Mouse (Mus musculus): Measurements from ENCODE around the gene Fam49a. TPM values are rescaled to one million over a fixed set of nuclear protein-coding genes. Genes with fewer than 3 reads are reported as not detected.

The Fam49a gene
- polyA plus RNA-seq (2014; fragmentation: Nextera tagmentation; extraction: Ambion mirVana): 14.4 and 18.2 TPM in 2 replicates

DNA sequence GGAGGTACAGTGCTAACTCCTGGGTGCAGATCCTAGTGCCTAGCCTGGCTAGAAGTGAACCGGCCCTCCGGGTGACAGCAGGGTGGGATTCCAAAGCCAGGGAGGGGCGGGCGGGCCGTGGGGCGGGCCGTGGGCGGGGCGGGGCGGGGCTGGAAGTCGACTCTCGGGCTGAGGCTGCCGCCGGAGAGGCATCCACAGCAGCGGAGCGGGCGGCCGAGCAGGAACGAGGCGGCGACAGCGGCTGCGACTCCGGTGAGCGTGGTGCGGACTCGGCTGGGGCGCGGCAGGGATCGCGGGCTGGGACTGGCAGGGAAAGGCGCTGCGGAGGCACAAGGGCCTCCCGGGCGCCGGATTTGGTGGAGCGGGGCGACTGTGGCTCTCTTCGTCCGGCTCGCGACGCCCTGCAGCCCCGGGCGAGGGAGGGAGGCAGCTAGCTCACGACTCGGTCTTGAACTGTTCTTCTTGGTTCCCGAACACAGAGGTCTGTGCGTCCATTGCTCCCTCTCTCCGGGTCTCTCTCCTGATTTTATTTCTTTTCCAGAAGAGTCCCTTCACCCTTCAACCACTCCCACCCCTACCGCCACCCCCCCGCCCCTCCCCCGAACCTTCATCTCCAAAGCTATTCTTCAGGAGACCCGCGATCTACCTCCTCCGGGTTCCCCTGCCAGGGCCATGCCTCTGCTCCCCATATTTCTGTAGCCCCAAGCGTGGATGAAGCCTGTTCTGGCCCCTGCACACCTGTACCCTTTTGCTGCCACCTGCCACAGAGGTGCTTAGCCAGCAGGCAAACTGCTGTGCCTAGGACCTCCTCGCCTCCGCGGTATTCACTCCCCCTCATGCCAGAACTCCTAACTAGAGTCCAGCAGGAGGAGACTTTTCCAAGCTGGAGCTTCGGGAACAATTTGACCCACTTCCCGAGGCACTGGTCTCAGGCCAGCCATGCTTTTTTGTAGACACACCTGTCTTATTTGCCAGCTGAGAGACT, at the start of gene Fam49a:
TSS of gene Fam49a (plus strand) at position 153 of the 985 bp plus-strand sequence.
- Histone ChIP-seq H3K9ac (ENCODE audit: low read length) (peak within 1 kb of the TSS; percentile 79), H3K27ac (ENCODE audit: low read depth, low read length) (no peak within 1 kb of the TSS), H3K4me2 (peak within 1 kb of the TSS; percentile 83), H3K36me3 (ENCODE audit: control insufficient read depth, insufficient read depth, low read length) (no peaks in the 10 kb centered on the region), H3K4me1 (ENCODE audit: control insufficient read depth, insufficient read depth, low read length) (peaks cover 17% of the 10 kb centered on the region), H3K4me3 (ENCODE audit: low read depth, low read length) (peak within 1 kb of the TSS; percentile 61), H3K9me3 (ENCODE audit: control insufficient read depth, low read length) (no peaks in the 10 kb centered on the region), H3K27me3 (ENCODE audit: control insufficient read depth, insufficient read depth, low read length) (no peaks in the 10 kb centered on the region)
- under 1% methylated on average over 55 of the region's 62 CpGs for WGBS
- DNase-seq (ENCODE audit: low spot score, missing footprints) (peak; percentile 97), ATAC-seq (ENCODE audit: low FRiP score) (peak; percentile 92)

DNA sequence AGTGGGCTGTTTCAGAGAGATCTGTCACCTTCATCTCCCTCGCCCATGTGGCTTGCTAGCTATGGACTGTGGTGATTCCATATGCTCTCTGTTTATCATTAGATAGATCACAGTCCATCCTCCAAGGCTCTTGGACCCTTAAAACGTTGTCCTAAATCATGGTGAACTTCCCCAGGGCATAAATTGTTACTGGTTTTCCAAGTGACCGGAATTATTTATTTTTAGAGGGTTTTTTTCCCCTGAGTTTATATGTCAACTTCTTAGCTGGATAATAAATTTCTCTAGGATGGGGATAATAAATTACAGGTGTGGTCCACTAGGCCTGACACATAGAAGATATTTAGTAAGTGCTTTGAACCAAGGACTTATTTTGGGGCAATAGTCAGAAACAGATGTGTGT, 48.4 kb upstream of the Fam49a start:
- H3K4me2 ChIP-seq: no peak overlapping the region
- H3K9ac ChIP-seq (ENCODE audit: low read length): no peak overlapping the region
- ATAC-seq (ENCODE audit: low FRiP score): no peak
- no peaks in the 10 kb centered on the region for H3K4me1 ChIP-seq (ENCODE audit: control insufficient read depth, insufficient read depth, low read length)
- H3K27me3 ChIP-seq (ENCODE audit: control insufficient read depth, insufficient read depth, low read length): no peaks in the 10 kb centered on the region
- no peaks in the 10 kb centered on the region for H3K9me3 ChIP-seq (ENCODE audit: control insufficient read depth, low read length)
- 73% methylated on average over 3 of the region's 3 CpGs for WGBS
- no peak overlapping the region for H3K27ac ChIP-seq (ENCODE audit: low read depth, low read length)
- no peaks in the 10 kb centered on the region for H3K36me3 ChIP-seq (ENCODE audit: control insufficient read depth, insufficient read depth, low read length)
- H3K4me3 ChIP-seq (ENCODE audit: low read depth, low read length): no peak overlapping the region
- peak; percentile 51 for DNase-seq (ENCODE audit: low spot score, missing footprints)

DNA sequence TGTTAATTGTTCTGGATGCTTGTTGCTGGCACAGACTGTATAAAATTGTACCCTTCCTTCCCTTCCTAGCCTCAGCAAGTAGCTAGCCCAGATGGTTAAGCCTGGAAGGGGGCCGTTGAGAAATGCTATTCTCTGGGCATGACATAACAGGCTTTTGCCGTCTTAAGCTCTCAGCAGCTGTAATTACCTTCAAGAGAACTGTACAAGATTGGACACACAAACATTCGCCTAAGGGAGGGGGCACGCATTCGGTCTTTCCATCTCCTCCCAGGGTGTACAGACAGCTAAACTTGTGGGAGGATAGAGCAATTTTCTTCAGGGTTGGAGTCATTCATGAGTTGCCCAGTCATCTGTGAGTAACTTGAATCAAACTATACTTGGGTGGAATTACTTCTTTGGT, 43.0 kb upstream of the Fam49a start:
- Histone ChIP-seq H3K9ac (ENCODE audit: low read length) (no peak overlapping the region), H3K4me3 (ENCODE audit: low read depth, low read length) (no peak overlapping the region), H3K36me3 (ENCODE audit: control insufficient read depth, insufficient read depth, low read length) (no peaks in the 10 kb centered on the region), H3K27ac (ENCODE audit: low read depth, low read length) (no peak overlapping the region), H3K4me2 (no peak overlapping the region), H3K4me1 (ENCODE audit: control insufficient read depth, insufficient read depth, low read length) (no peaks in the 10 kb centered on the region), H3K9me3 (ENCODE audit: control insufficient read depth, low read length) (no peaks in the 10 kb centered on the region), H3K27me3 (ENCODE audit: control insufficient read depth, insufficient read depth, low read length) (no peaks in the 10 kb centered on the region)
- no peak for ATAC-seq (ENCODE audit: low FRiP score)
- DNase-seq (ENCODE audit: low spot score, missing footprints): peak; percentile 14
- 77% methylated on average over 5 of the region's 5 CpGs for WGBS

DNA sequence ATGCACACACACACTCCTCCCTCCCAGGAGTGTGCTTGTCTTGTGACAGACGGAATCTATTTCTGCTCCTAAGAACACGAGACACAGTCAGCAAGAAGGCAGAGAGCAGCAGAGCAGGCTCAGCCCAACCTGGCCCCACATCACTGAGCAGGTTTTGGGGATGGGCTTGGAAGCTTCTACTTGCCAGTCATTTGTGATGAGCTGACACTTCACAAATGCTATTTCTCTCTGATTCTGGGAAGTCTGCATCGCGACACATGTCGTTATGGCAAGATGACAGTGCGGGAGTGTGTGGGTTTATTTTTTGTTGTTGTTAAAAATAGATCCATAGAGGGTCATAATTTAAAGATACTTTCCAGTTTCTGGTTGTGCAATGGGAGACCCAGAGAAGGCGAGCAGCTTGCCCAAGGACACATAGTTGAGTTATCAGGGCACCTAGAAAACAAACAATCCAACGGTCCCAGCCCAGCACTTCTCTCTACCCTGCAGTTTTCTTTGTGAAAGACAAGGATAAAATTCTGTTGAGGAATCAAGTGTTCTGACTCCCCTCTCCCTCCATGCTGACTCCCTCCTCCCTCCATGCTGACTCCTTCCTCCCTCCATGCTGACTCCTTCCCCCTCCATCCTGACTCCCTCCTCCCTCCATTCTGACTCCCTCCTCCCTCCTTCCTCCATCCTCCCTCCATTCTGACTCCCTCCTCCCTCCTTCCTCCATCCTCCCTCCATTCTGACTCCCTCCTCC, 41.0 kb upstream of the Fam49a start:
- Histone ChIP-seq H3K4me2 (no peak overlapping the region), H3K4me1 (ENCODE audit: control insufficient read depth, insufficient read depth, low read length) (no peaks in the 10 kb centered on the region), H3K27me3 (ENCODE audit: control insufficient read depth, insufficient read depth, low read length) (no peaks in the 10 kb centered on the region), H3K4me3 (ENCODE audit: low read depth, low read length) (no peak overlapping the region), H3K9ac (ENCODE audit: low read length) (no peak overlapping the region), H3K27ac (ENCODE audit: low read depth, low read length) (no peak overlapping the region), H3K9me3 (ENCODE audit: control insufficient read depth, low read length) (no peaks in the 10 kb centered on the region), H3K36me3 (ENCODE audit: control insufficient read depth, insufficient read depth, low read length) (no peaks in the 10 kb centered on the region)
- WGBS: 87% methylated on average over 8 of the region's 8 CpGs
- no peak for ATAC-seq (ENCODE audit: low FRiP score)
- DNase-seq (ENCODE audit: low spot score, missing footprints): peak; percentile 49

DNA sequence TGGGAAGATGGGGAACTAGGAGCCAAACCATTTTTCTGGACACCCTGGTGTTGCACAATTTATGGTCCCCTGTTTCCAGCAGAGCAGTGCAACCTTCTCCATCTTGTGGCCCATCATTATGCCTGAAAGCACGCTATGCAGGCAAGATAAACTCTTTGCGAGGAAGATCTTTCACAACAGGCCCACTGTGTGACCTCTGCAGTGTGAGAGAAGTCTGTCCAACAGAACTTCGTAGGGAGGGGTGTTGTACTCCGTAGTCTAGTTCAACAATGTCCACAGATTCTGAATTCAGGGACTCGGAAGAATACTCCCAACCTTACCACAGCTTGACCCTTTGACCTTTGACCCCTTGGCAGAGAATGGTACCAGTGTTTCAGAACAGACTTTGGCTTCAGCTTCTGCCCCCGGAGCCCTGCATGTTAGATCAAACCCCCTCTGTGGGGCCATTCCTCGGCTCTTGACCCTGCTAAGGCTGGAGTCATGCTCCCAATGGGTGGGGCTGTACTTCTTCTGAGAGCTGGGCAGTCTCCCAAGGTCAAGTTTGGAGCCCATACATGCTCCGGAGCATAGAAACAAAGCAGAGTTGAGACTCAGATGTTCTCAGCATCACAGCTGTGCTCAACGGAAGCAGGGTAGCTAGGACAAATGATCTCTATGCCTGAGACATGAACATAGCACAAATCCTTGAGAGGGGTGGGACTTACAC, 39.2 kb upstream of the Fam49a start:
- Histone ChIP-seq H3K4me2 (no peak overlapping the region), H3K9ac (ENCODE audit: low read length) (no peak overlapping the region), H3K36me3 (ENCODE audit: control insufficient read depth, insufficient read depth, low read length) (no peaks in the 10 kb centered on the region), H3K4me3 (ENCODE audit: low read depth, low read length) (no peak overlapping the region), H3K4me1 (ENCODE audit: control insufficient read depth, insufficient read depth, low read length) (no peaks in the 10 kb centered on the region), H3K27me3 (ENCODE audit: control insufficient read depth, insufficient read depth, low read length) (no peaks in the 10 kb centered on the region), H3K27ac (ENCODE audit: low read depth, low read length) (no peak overlapping the region), H3K9me3 (ENCODE audit: control insufficient read depth, low read length) (no peaks in the 10 kb centered on the region)
- 64% methylated on average over 9 of the region's 9 CpGs for WGBS
- ATAC-seq (ENCODE audit: low FRiP score) (no peak), DNase-seq (ENCODE audit: low spot score, missing footprints) (peak; percentile 75)

DNA sequence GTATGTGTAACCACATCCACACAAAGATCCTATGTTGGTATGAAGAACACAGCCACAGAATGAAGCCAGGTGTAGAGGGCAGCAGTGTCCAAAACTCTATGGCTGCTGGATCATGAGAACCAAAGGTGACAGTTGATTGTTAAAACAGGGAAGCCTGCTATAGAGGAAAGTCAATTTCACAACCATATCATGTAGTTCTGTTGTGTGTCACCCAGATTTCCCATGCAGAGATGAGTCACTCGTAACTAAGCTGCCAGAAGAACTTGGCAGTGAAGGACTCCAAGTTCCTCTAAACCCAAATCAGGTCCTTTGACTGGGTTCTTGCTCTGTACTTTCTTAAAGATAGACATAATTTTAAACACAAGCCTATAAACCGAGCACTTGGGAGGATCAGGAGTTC, 38.6 kb upstream of the Fam49a start:
- H3K4me1 ChIP-seq (ENCODE audit: control insufficient read depth, insufficient read depth, low read length): no peaks in the 10 kb centered on the region

DNA sequence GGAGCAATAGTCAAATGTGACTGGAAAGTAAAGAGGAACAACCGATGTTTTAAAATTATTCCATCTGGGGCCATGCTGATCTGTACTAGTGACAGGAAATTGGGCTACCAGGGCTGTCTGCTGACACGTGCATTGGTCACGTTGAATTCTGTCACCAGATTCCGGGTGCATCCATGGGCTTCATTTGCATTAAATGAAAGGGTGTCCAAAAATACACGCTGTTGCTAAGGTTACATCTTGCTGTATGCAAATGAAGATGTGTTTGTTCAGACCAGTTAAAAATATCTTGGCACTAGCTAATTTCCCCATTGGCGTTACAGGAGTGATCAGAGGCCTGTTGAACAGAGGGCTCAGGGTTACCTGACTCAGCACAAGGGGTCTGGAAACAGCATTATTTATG, 36.2 kb upstream of the Fam49a start:
- H3K4me1 ChIP-seq (ENCODE audit: control insufficient read depth, insufficient read depth, low read length): no peaks in the 10 kb centered on the region
- no peak overlapping the region for H3K9ac ChIP-seq (ENCODE audit: low read length)
- no peaks in the 10 kb centered on the region for H3K36me3 ChIP-seq (ENCODE audit: control insufficient read depth, insufficient read depth, low read length)
- 74% methylated on average over 6 of the region's 6 CpGs for WGBS
- no peak overlapping the region for H3K4me3 ChIP-seq (ENCODE audit: low read depth, low read length)
- H3K4me2 ChIP-seq: no peak overlapping the region
- no peaks in the 10 kb centered on the region for H3K27me3 ChIP-seq (ENCODE audit: control insufficient read depth, insufficient read depth, low read length)
- peak; percentile 54 for DNase-seq (ENCODE audit: low spot score, missing footprints)
- no peak overlapping the region for H3K27ac ChIP-seq (ENCODE audit: low read depth, low read length)
- no peaks in the 10 kb centered on the region for H3K9me3 ChIP-seq (ENCODE audit: control insufficient read depth, low read length)
- ATAC-seq (ENCODE audit: low FRiP score): no peak

More for the DNA sequence above, 38.6 kb upstream of the Fam49a start:
- Histone ChIP-seq H3K9ac (ENCODE audit: low read length) (no peak overlapping the region), H3K9me3 (ENCODE audit: control insufficient read depth, low read length) (no peaks in the 10 kb centered on the region), H3K4me2 (no peak overlapping the region), H3K36me3 (ENCODE audit: control insufficient read depth, insufficient read depth, low read length) (no peaks in the 10 kb centered on the region), H3K27me3 (ENCODE audit: control insufficient read depth, insufficient read depth, low read length) (no peaks in the 10 kb centered on the region), H3K4me3 (ENCODE audit: low read depth, low read length) (no peak overlapping the region), H3K27ac (ENCODE audit: low read depth, low read length) (no peak overlapping the region)
- ATAC-seq (ENCODE audit: low FRiP score): no peak
- DNase-seq (ENCODE audit: low spot score, missing footprints): peak; percentile 31
- WGBS: 76% methylated on average over 2 of the region's 2 CpGs

DNA sequence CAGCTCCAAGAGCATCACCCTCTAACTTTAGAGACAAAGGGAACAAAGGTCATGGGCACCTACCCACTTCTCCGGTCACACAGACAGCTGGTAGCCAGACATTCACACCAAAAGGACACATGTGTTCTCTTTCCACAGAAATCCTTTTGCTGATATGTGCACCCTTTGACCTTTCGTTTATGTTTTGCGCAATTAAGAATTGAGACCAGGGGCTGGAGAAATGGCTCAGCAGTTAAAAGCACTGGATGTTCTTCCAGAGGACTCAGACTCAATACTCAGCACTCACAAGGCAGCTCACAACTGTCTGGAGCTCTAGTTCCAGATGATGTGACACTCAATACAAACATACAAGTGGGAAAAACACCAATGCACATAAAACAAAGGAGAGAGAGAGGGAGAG, 34.3 kb upstream of the Fam49a start:
- no peak overlapping the region for H3K9ac ChIP-seq (ENCODE audit: low read length)
- 89% methylated on average over 3 of the region's 3 CpGs for WGBS
- no peaks in the 10 kb centered on the region for H3K4me1 ChIP-seq (ENCODE audit: control insufficient read depth, insufficient read depth, low read length)
- peak; percentile 31 for DNase-seq (ENCODE audit: low spot score, missing footprints)
- no peak overlapping the region for H3K27ac ChIP-seq (ENCODE audit: low read depth, low read length)
- H3K4me3 ChIP-seq (ENCODE audit: low read depth, low read length): no peak overlapping the region
- H3K4me2 ChIP-seq: no peak overlapping the region
- H3K9me3 ChIP-seq (ENCODE audit: control insufficient read depth, low read length): no peaks in the 10 kb centered on the region
- no peak for ATAC-seq (ENCODE audit: low FRiP score)
- no peaks in the 10 kb centered on the region for H3K27me3 ChIP-seq (ENCODE audit: control insufficient read depth, insufficient read depth, low read length)
- H3K36me3 ChIP-seq (ENCODE audit: control insufficient read depth, insufficient read depth, low read length): no peaks in the 10 kb centered on the region

All from midbrain, embryonic 11.5 days (tissue).